Mouse (Mus musculus): Measurements from ENCODE around the gene Gm28044. TPM values are rescaled to one million over a fixed set of nuclear protein-coding genes. Genes with fewer than 3 reads are reported as not detected.
"Not testable (repeated sequence)": the region's sequence is repeated elsewhere in the genome, so short reads cannot be mapped to it uniquely, and the experiment has no call there.

Gm28044 gene
- 1 to 10 TPM in 1 of 2 experiments, not detected in 1; 1.9 TPM for total RNA-seq (2021)
- long read RNA-seq, experiment 1 = 0 reads
- long read RNA-seq, experiment 2, partial matches to known transcripts = 1 of 1 reads
- long read RNA-seq, experiment 2, other reads (novel, unspliced or antisense) = 0 of 1 reads

DNA sequence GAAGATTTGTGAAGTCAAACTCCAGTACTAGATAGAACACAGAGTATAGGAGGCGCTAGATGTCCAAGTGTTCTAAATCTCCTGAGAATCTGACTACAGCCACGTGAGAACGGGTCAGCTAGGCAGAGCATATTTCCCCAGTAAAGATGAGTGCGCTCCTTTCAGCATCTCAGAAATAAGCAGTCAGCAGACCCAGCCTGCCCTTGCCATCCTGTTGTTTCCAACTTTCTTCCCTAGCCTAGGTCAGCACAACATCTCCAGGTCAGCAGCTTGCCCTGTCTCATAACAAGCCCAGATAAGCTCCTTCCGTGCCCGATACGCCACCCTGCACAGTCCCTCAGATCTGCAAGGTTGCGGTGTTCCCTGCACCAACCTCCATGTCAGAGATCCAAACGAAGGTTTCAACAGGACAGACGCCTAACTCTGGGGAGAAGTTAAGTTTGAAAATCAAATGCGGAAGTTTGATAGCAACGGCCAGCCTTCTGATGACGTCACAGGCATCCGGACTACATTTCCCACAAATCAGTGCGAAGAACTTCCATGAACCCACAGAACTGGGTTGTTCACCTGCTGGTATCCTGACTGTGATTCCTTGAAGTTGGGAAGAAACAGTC lies at the start of gene Gm28044, which contains the start of gene Zfp953:
Gene Gm28044 (minus strand): TSS at position 406 of the 614 bp plus-strand sequence.
Gene Zfp953 (minus strand): TSS at position 475 of the 614 bp plus-strand sequence.
- peak; percentile 93 for DNase-seq

DNA sequence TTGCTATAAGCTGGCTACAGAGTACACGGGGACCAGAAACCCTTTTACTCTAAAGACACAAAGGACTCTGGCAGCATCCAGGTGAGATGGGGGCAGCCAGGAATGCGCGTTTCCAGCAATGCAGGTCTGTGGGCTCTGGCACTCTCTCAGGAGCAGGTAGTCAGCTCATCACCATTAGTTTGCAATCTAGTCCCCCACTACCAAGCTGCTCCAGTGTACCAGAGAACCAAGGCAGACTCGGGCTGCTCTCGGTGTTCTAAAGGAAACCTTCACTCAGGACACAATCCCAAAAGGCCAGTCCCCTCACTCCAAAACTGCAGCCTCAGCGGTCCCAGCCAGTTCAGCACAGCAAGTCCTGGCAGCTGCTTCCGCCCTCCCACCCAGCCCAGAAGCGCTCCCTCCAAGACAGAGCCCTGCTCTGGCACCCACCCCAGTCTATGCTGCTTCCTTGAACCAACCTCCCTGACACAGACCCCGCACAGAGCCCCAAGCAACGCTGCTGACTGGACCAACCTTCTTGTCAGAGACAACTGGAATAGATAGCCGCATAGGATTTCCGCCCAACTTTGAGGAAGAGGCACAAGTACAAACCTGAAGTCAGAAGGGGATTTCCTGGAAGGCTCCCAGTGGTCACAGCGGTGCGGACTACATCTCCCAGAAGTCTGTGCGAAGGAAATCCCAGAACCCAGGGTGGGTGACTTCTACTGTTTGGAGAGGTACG lies 39.0 kb upstream of the Gm28044 start, which contains the start of gene Zfp429:
Gene Zfp429 (minus strand): TSS at position 637 of the 721 bp plus-strand sequence.
- DNase-seq = peak; percentile 76

DNA sequence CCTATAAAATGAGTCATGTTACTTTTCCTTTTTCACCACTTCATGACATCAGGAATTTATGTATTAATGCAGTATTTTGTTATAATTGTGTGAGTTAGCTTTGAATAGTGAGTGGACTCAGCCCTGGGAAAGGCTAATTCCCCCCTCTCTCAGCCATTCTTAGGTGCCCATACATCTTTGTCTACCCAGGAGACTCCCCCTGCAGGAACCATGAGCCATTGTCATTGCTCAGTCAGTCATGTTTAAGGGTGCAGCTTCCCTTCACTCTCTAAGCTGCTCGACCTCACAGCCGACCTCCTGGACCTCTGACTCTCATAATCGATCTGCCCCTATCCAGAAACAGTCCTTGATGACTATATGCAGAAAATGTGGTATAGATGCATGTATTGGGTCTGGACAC lies 15.9 kb upstream of the Gm28044 start:
- not testable (repeated sequence) for DNase-seq

DNA sequence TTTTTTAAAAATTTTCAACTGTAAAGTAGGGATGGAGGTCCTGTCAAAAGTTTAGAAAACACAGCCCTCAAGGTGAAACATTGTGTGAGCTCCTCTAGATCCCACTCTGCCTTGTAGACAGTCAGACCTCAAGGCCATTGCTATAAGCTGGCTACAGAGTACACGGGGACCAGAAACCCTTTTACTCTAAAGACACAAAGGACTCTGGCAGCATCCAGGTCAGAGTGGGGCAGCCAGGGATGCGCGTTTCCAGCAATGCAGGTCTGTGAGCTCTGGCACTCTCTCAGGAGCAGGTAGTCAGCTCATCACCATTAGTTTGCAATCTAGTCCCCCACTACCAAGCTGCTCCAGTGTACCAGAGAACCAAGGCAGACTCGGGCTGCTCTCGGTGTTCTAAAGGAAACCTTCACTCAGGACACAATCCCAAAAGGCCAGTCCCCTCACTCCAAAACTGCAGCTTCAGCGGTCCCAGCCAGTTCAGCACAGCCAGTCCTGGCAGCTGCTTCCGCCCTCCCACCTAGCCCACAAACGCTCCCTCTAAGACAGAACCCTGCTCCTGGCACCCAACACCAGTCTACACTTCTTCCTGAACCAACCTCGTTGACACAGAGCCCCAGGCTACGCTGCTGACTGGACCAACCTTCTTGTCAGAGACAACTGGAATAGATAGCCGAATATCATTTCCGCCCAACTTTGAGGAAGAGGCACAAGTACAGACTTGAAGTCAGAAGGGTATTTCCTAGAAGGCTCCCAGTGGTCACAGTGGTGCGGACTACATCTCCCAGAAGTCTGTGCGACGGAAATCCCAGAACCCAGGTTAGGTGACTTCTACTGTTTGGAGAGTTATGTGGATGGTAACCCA lies 14.9 kb upstream of the Gm28044 start, which contains the start of the genes Gm28041 and Zfp456:
Gene Gm28041 (minus strand): TSS at position 684 of the 862 bp plus-strand sequence.
Gene Zfp456 (minus strand): TSS at position 761 of the 862 bp plus-strand sequence.
- peak; percentile 78 for DNase-seq

- no peak for DNase-seq
Measured at GRCm38 (mm10) chr13:67351854-67352253, 8.5 kb downstream of the Gm28044 start.

DNA sequence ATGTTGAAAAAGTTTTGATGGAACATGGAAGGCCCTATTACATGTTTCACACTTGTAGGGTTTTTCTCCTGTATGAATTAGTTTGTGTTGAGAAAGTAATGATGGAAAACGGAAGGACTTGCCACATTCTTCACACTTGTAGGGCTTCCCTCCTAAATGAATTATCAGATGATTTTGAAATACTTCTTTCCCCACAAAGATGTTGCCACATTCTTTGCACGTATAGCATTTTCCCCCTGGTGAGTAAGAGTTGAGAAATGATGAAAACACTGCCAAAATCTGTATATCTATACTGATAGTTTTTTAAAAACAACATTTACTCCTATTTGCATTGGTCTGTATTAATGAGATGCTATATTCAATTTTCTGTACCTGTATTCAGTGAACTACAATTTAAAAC lies 16.9 kb downstream of the Gm28044 start:
- DNase-seq = no peak

- DNase-seq = no peak
Measured at GRCm38 (mm10) chr13:67332877-67333276, 27.5 kb downstream of the Gm28044 start.

GRCm38 (mm10) chr13:67332019-67332724 lies 28.2 kb downstream of the Gm28044 start, which contains the start of gene Zfp595:
Zfp595 (minus strand) TSS chr13:67332570.
- DNase-seq = peak; percentile 86

GRCm38 (mm10) chr13:67306718-67307117 lies 53.6 kb downstream of the Gm28044 start:
- DNase-seq = no peak

GRCm38 (mm10) chr13:67305822-67306672 lies 54.3 kb downstream of the Gm28044 start, which contains the start of gene Zfp457:
Zfp457 (minus strand) TSS chr13:67306485.
- DNase-seq = peak; percentile 89

DNA sequence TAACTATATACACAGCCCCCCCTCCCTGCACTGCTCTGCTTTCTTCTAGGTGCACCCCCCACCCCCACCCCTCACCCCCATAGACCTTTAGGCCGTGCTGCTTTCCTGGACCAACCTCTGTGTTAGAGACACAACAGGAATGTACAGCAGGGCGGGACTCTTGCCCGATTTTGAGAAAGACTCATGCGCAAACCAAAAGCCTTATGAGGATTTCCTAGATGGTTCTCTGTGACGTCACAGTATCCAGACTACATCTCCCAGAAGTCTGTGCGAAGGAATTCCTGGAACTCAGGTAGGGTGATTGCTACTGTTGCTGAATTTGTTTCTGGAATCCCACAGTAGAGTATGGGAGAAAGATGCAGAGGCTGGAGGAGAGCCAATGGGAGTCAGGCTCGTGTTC lies 82.0 kb downstream of the Gm28044 start, which contains the start of gene Zfp458:
Gene Zfp458 (minus strand): TSS at position 153 of the 400 bp plus-strand sequence.
- no peak for DNase-seq

GRCm38 (mm10) chr13:67269383-67270065 lies 90.8 kb downstream of the Gm28044 start:
- DNase-seq = not testable (repeated sequence)

- peak; percentile 78 for DNase-seq
Measured at GRCm38 (mm10) chr13:67268568-67269369, 91.6 kb downstream of the Gm28044 start.

Other genes with a start within 250 kb of the Gm28044 start
- under 1 TPM; 0.24 to 0.39 TPM for gene Rslcan18, start 244.3 kb downstream of the Gm28044 start, total RNA-seq (2021)
- gene Zfp759, start 238.9 kb downstream of the Gm28044 start, total RNA-seq (2021) = 1 to 10 TPM; 3.6 to 5.5 TPM
- gene Rsl1, start 187.4 kb downstream of the Gm28044 start, total RNA-seq (2021) = 1 to 10 TPM; 5.8 to 5.9 TPM
- gene Zfp455, start 166.0 kb downstream of the Gm28044 start, total RNA-seq (2021) = 1 to 10 TPM; 1.9 to 2.6 TPM
- gene Zfp458, start 82.1 kb downstream of the Gm28044 start, total RNA-seq (2021) = 1 to 10 TPM; 2.5 to 4.9 TPM
- 1 to 10 TPM; 2.2 to 4.7 TPM for gene Zfp457, start 54.1 kb downstream of the Gm28044 start, total RNA-seq (2021)
- gene Zfp595, start 28.0 kb downstream of the Gm28044 start, total RNA-seq (2021) = 1 to 10 TPM; 3.5 to 5.1 TPM
- 1 to 10 TPM; 2.6 to 2.7 TPM for gene Zfp953, start 69 bp upstream of the Gm28044 start, total RNA-seq (2021)
- 1 to 10 TPM in 1 of 2 experiments, not detected in 1; 1.7 TPM for gene Gm28041, start 15.2 kb upstream of the Gm28044 start, total RNA-seq (2021)
- 1 to 10 TPM; 1.7 to 1.9 TPM for gene Zfp456, start 15.3 kb upstream of the Gm28044 start, total RNA-seq (2021)
- gene Zfp429, start 39.3 kb upstream of the Gm28044 start, total RNA-seq (2021) = 1 to 10 TPM; 4.3 to 4.4 TPM
- gene Zfp459, start 60.9 kb upstream of the Gm28044 start, total RNA-seq (2021) = 1 to 10 TPM in 1 of 2 experiments, under 1 TPM in 1; 0.54 to 1.5 TPM
- 10 to 100 TPM; 11.1 to 13.2 TPM for gene Zfp874a, start 91.1 kb upstream of the Gm28044 start, total RNA-seq (2021)
- 10 to 100 TPM; 11.7 to 14.2 TPM for gene Zfp874b, start 123.7 kb upstream of the Gm28044 start, total RNA-seq (2021)
- gene Zfp58, start 140.0 kb upstream of the Gm28044 start, total RNA-seq (2021) = 1 to 10 TPM; 6.0 to 8.1 TPM
- not detected for gene Gm26965, start 165.6 kb upstream of the Gm28044 start, total RNA-seq (2021)
- 10 to 100 TPM; 19.5 to 21.5 TPM for gene Zfp87, start 165.6 kb upstream of the Gm28044 start, total RNA-seq (2021)
- 1 to 10 TPM; 8.0 to 8.5 TPM for gene Zfp748, start 193.3 kb upstream of the Gm28044 start, total RNA-seq (2021)
- gene Zfp729b, start 249.2 kb upstream of the Gm28044 start, total RNA-seq (2021) = 1 to 10 TPM; 7.3 to 8.7 TPM